Mouse (Mus musculus): ENCODE measurements around the gene Gm21767. TPM values are rescaled to one million over a fixed set of nuclear protein-coding genes. Genes with fewer than 3 reads are reported as not detected.
"Not testable (repeated sequence)": the region's sequence is repeated elsewhere in the genome, so short reads cannot be mapped to it uniquely, and the experiment has no call there.

Gm21767 gene
- not detected in 2 replicates for polyA plus RNA-seq (2015; fragmentation: Nextera tagmentation; extraction: Ambion mirVana)

DNA sequence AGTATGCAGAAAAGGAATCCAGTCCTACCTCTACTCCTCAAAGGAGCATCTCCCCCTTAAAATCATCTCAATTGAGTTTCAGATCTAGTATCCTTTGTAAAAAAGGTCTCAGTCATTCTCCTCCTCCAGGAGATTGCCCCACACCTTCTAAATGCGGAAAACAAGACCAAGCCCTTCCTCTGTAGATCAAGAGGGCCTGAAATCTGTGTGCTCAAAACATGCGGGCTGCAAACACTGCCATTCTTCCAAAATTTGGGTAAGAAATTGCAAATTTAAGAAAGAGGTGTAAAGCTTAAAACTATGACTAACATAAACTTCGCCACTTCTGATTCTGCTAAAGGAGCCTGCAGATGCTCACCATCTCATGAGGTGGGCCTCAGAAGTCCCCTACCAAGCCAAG, at the start of gene Gm21767:
Gene Gm21767, plus strand, starts transcription at position 301 of the 400 bp plus-strand sequence.
- not testable (repeated sequence) for H3K4me2 ChIP-seq (ENCODE audit: low read length); H3K4me1 ChIP-seq (ENCODE audit: control insufficient read depth, insufficient read depth, low read length); H3K4me3 ChIP-seq (ENCODE audit: low read depth, low read length); H3K27me3 ChIP-seq (ENCODE audit: control insufficient read depth, insufficient read depth, low read depth, low read length); H3K36me3 ChIP-seq (ENCODE audit: control insufficient read depth, insufficient read depth, low read length); ATAC-seq; H3K9me3 ChIP-seq (replicated peaks; ENCODE audit: control insufficient read depth, low read length, poor library complexity, severe bottlenecking); H3K27ac ChIP-seq (ENCODE audit: low read length); H3K9ac ChIP-seq (ENCODE audit: low read depth, low read length)
- WGBS = no CpG with 5 or more reads among the region's 3 CpGs
